Mouse (Mus musculus): ENCODE measurements around the gene Prss46. TPM values are rescaled to one million over a fixed set of nuclear protein-coding genes. Genes with fewer than 3 reads are reported as not detected.
A peak's percentile ranks its signal among the peaks of the same experiment; 100 is the strongest.

Gene Prss46
- total RNA-seq, 1 experiment, result 2.8 TPM

- TF ChIP-seq CHD2 (IDR thresholded peaks at IDR 0.05; ENCODE audit: low read depth, low read length) (no peak), MAFK (IDR thresholded peaks at IDR 0.05; ENCODE audit: insufficient read depth, low read depth, low read length) (no peak), ZNF384 (IDR thresholded peaks at IDR 0.05; ENCODE audit: low read depth, low read length) (no peak), ZC3H11A (IDR thresholded peaks at IDR 0.05; ENCODE audit: borderline replicate concordance, low read depth, low read length) (no peak), HCFC1 (IDR thresholded peaks at IDR 0.05; ENCODE audit: borderline replicate concordance, insufficient read depth, low read length) (no peak)
- no peaks in the 10 kb centered on the region for H3K9me3 ChIP-seq (ENCODE audit: control insufficient read depth, insufficient read depth, low read depth, low read length)
- H3K27ac ChIP-seq (ENCODE audit: insufficient read depth, low read depth, low read length, poor library complexity, severe bottlenecking), result no peak overlapping the region
- H3K4me3 ChIP-seq (ENCODE audit: insufficient read depth in 1 of 2, low read depth in 1 of 2, low read length in 2 of 2, poor library complexity in 1 of 2, severe bottlenecking in 1 of 2), result no peak overlapping the region
- in situ Hi-C loops (cut with MboI; ENCODE audit: low sequenced_read_pairs in 2 of 2, unreplicated experiment in 2 of 2), result no loop called here
- H3K36me3 ChIP-seq (ENCODE audit: control insufficient read depth, insufficient read depth, low read length, poor library complexity, severe bottlenecking), result no peaks in the 10 kb centered on the region
- DNase-seq (ENCODE audit: low read depth, low spot score), result no peak
- H3K4me1 ChIP-seq (ENCODE audit: control insufficient read depth in 2 of 2, insufficient read depth in 2 of 2, low read length in 2 of 2, poor library complexity in 1 of 2), result peaks cover 0 to 5% of the 10 kb centered on the region in 2 experiments; a peak in 2 of 4 replicates
- H3K9ac ChIP-seq (ENCODE audit: insufficient read depth, low read depth, low read length, poor library complexity, severe bottlenecking), result no peak overlapping the region
Measured at GRCm38 (mm10) chr9:110849162-110849561, 4.9 kb downstream of the Prss46 start.

GRCm38 (mm10) chr9:110855903-110856302 is 11.6 kb downstream of the Prss46 start:
- no peak overlapping the region for H3K4me3 ChIP-seq (ENCODE audit: insufficient read depth in 1 of 2, low read depth in 1 of 2, low read length in 2 of 2, poor library complexity in 1 of 2, severe bottlenecking in 1 of 2)
- DNase-seq (ENCODE audit: low read depth, low spot score), result no peak
- H3K9ac ChIP-seq (ENCODE audit: insufficient read depth, low read depth, low read length, poor library complexity, severe bottlenecking), result no peak overlapping the region
- H3K4me1 ChIP-seq (ENCODE audit: control insufficient read depth in 2 of 2, insufficient read depth in 2 of 2, low read length in 2 of 2, poor library complexity in 1 of 2), result peaks cover 5 to 18% of the 10 kb centered on the region in 2 experiments
- no peak overlapping the region for H3K27ac ChIP-seq (ENCODE audit: insufficient read depth, low read depth, low read length, poor library complexity, severe bottlenecking)
- in situ Hi-C loops (cut with MboI; ENCODE audit: low sequenced_read_pairs in 2 of 2, unreplicated experiment in 2 of 2), result no loop called here
- no peak for TF ChIP-seq CHD2 (IDR thresholded peaks at IDR 0.05; ENCODE audit: low read depth, low read length)
- H3K36me3 ChIP-seq (ENCODE audit: control insufficient read depth, insufficient read depth, low read length, poor library complexity, severe bottlenecking), result no peaks in the 10 kb centered on the region
- no peaks in the 10 kb centered on the region for H3K9me3 ChIP-seq (ENCODE audit: control insufficient read depth, insufficient read depth, low read depth, low read length)

- Histone ChIP-seq H3K4me1 (ENCODE audit: control insufficient read depth in 2 of 2, insufficient read depth in 2 of 2, low read length in 2 of 2, poor library complexity in 1 of 2) (peaks cover 5 to 18% of the 10 kb centered on the region in 2 experiments), H3K9ac (ENCODE audit: insufficient read depth, low read depth, low read length, poor library complexity, severe bottlenecking) (no peak overlapping the region), H3K9me3 (ENCODE audit: control insufficient read depth, insufficient read depth, low read depth, low read length) (no peaks in the 10 kb centered on the region), H3K27ac (ENCODE audit: insufficient read depth, low read depth, low read length, poor library complexity, severe bottlenecking) (no peak overlapping the region), H3K36me3 (ENCODE audit: control insufficient read depth, insufficient read depth, low read length, poor library complexity, severe bottlenecking) (no peaks in the 10 kb centered on the region), H3K4me3 (ENCODE audit: insufficient read depth in 1 of 2, low read depth in 1 of 2, low read length in 2 of 2, poor library complexity in 1 of 2, severe bottlenecking in 1 of 2) (no peak overlapping the region)
- TF ChIP-seq MAFK (IDR thresholded peaks at IDR 0.05; ENCODE audit: insufficient read depth, low read depth, low read length) (no peak), ZC3H11A (IDR thresholded peaks at IDR 0.05; ENCODE audit: borderline replicate concordance, low read depth, low read length) (no peak), CHD2 (IDR thresholded peaks at IDR 0.05; ENCODE audit: low read depth, low read length) (no peak), ZNF384 (IDR thresholded peaks at IDR 0.05; ENCODE audit: low read depth, low read length) (no peak), HCFC1 (IDR thresholded peaks at IDR 0.05; ENCODE audit: borderline replicate concordance, insufficient read depth, low read length) (no peak)
- in situ Hi-C loops (cut with MboI; ENCODE audit: low sequenced_read_pairs in 2 of 2, unreplicated experiment in 2 of 2), result no loop called here
- no peak for DNase-seq (ENCODE audit: low read depth, low spot score)
Measured at GRCm38 (mm10) chr9:110856920-110857319, 12.6 kb downstream of the Prss46 start.

DNA sequence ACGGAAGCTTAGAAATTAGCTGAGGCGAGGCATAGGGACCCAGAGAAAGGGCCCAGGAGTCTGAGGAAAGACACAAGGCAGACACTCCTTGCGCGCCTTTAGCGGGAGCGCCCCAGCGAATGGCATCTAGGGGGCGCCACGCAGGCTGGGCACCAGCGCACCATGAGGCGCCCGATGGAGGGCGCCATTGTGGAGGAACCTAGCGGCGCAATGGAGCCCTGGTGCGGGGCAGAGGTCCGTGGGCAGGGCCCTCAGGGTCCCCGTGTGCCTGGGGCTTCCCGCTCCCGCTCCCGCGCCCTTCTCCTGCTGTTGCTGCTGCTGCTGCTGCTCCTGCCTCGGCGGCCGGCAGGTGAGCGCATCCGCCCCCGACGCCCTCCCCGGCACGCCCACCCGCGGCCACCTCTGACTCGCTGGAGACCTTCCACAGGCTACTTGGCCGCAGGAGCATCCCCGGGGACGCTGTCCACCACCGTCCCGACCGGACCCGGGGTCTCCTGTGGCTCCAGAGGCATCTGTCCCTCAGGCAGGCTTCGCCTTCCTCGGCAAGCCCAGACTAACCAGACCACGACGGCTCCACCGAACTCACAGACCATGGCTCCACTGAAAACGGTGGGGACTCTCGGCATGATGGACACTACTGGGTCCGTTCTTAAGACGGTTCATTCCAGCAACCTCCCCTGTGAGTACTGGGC is 13.6 kb downstream of the Prss46 start, which contains the start of gene Prss50:
TSS of gene Prss50 (plus strand) at position 187 of the 692 bp plus-strand sequence.
- Histone ChIP-seq H3K36me3 (ENCODE audit: control insufficient read depth, insufficient read depth, low read length, poor library complexity, severe bottlenecking) (no peaks in the 10 kb centered on the region), H3K9me3 (ENCODE audit: control insufficient read depth, insufficient read depth, low read depth, low read length) (no peaks in the 10 kb centered on the region), H3K4me3 (ENCODE audit: insufficient read depth in 1 of 2, low read depth in 1 of 2, low read length in 2 of 2, poor library complexity in 1 of 2, severe bottlenecking in 1 of 2) (peak within 1 kb of the TSS; percentile 76 to 83), H3K27ac (ENCODE audit: insufficient read depth, low read depth, low read length, poor library complexity, severe bottlenecking) (no peak within 1 kb of the TSS), H3K9ac (ENCODE audit: insufficient read depth, low read depth, low read length, poor library complexity, severe bottlenecking) (peak within 1 kb of the TSS; percentile 73), H3K4me1 (ENCODE audit: control insufficient read depth in 2 of 2, insufficient read depth in 2 of 2, low read length in 2 of 2, poor library complexity in 1 of 2) (peaks cover 5 to 18% of the 10 kb centered on the region in 2 experiments)
- DNase-seq (ENCODE audit: low read depth, low spot score), result no peak
- in situ Hi-C loops (cut with MboI; ENCODE audit: low sequenced_read_pairs in 2 of 2, unreplicated experiment in 2 of 2), result no loop called here
- TF ChIP-seq ZNF384 (IDR thresholded peaks at IDR 0.05; ENCODE audit: low read depth, low read length) (no peak), ZC3H11A (IDR thresholded peaks at IDR 0.05; ENCODE audit: borderline replicate concordance, low read depth, low read length) (no peak), HCFC1 (IDR thresholded peaks at IDR 0.05; ENCODE audit: borderline replicate concordance, insufficient read depth, low read length) (peak; percentile 71; the same call in 1 of the 2 replicates)

GRCm38 (mm10) chr9:110858523-110858922 is 14.2 kb downstream of the Prss46 start:
- TF ChIP-seq ZC3H11A (IDR thresholded peaks at IDR 0.05; ENCODE audit: borderline replicate concordance, low read depth, low read length) (no peak), ZNF384 (IDR thresholded peaks at IDR 0.05; ENCODE audit: low read depth, low read length) (no peak)
- H3K4me3 ChIP-seq (ENCODE audit: insufficient read depth in 1 of 2, low read depth in 1 of 2, low read length in 2 of 2, poor library complexity in 1 of 2, severe bottlenecking in 1 of 2), result peak overlapping the region; percentile 76 to 83
- no peaks in the 10 kb centered on the region for H3K9me3 ChIP-seq (ENCODE audit: control insufficient read depth, insufficient read depth, low read depth, low read length)
- in situ Hi-C loops (cut with MboI; ENCODE audit: low sequenced_read_pairs in 2 of 2, unreplicated experiment in 2 of 2), result no loop called here
- H3K27ac ChIP-seq (ENCODE audit: insufficient read depth, low read depth, low read length, poor library complexity, severe bottlenecking), result no peak overlapping the region
- H3K36me3 ChIP-seq (ENCODE audit: control insufficient read depth, insufficient read depth, low read length, poor library complexity, severe bottlenecking), result no peaks in the 10 kb centered on the region
- peak overlapping the region; percentile 73; the same call in 1 of the 2 replicates for H3K9ac ChIP-seq (ENCODE audit: insufficient read depth, low read depth, low read length, poor library complexity, severe bottlenecking)
- DNase-seq (ENCODE audit: low read depth, low spot score), result no peak
- H3K4me1 ChIP-seq (ENCODE audit: control insufficient read depth in 2 of 2, insufficient read depth in 2 of 2, low read length in 2 of 2, poor library complexity in 1 of 2), result peaks cover 5 to 18% of the 10 kb centered on the region in 2 experiments
